Mouse (Mus musculus) spleen, adult 2 months (tissue): ENCODE data around the gene Suox.

Source experiments
- CTCF ChIP-seq: fragments of 200-500 bp; IDR thresholded peaks from 2 replicates; pipeline ENCODE4 v1.5.1; 2011; ENCODE audit warnings: mild to moderate bottlenecking, inconsistent platforms; ENCODE audit not compliant: insufficient read depth, insufficient read length, insufficient replicate concordance; ENCODE audit errors: extremely low read depth
- POLR2A ChIP-seq: fragments of 200-500 bp; IDR thresholded peaks from 2 replicates; pipeline ENCODE4 v1.6.1; 2011; ENCODE audit warnings: low read depth, low read length, inconsistent platforms

DNA sequence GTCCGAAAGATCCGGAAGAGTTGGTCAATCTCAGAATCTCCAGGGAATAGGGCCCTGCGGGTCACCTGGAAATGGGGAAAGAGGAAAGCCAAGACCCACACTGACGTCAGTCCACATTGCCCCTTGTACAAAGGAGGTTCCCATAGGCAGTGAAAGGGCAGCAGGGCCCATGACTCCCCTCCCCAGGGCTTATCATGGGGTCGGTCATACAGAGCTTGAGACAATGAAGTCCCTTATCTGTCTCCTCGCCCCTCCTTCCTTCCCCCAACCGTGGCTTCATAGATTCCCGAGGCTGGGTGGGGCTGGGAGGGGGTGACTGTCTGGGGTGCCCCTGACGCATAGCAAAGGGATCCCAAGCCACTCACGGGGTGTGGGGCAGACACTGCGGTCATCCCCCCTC, 25.7 kb upstream of the Suox start:
- TF ChIP-seq CTCF: no peak
- no peak for TF ChIP-seq POLR2A
